Mouse (Mus musculus): Measurements from ENCODE around the gene Pglyrp1. TPM values are rescaled to one million over a fixed set of nuclear protein-coding genes. Genes with fewer than 3 reads are reported as not detected.

Pglyrp1 gene
- polyA plus RNA-seq, 1 experiment: 693 TPM

- peak; percentile 64 for DNase-seq (ENCODE audit: low read depth, low spot score)
- 15% methylated on average over 9 of the region's 9 CpGs for WGBS
These were observed 13.0 kb downstream of the Pglyrp1 start for GRCm38 (mm10) chr7:18883991-18884744.

DNA sequence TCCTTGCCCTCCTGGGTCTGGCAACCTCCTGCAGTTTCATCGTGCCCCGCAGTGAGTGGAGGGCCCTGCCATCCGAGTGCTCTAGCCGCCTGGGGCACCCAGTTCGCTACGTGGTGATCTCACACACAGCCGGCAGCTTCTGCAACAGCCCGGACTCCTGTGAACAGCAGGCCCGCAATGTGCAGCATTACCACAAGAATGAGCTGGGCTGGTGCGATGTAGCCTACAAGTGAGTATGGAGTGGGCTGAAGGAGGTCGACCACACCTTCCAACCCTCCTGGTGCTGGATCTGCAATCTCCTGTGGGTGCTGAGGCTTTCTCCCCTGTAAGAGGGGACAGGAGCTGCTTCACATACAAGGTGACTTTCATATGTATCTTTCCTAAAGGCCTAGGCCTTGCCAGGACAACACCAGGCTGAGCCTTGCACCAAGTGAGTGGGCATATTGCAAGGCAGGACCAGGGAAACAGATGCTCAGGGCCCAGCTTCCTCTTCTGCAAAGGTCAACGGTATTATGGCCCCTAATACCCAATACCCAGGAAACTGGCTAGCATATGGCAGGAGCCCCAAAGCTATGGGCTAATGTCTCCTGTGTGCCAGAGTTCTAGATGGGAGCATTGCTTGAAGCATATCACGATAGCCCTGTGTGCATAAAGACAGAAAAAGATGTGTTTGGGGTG lies 13.8 kb downstream of the Pglyrp1 start:
- no peak for DNase-seq (ENCODE audit: low read depth, low spot score)
- WGBS: 18% methylated on average over 13 of the region's 13 CpGs

GRCm38 (mm10) chr7:18886963-18887362 lies 15.8 kb downstream of the Pglyrp1 start:
- no peak for DNase-seq (ENCODE audit: low read depth, low spot score)
- 100% methylated on average over 1 of the region's 1 CpGs for WGBS

DNA sequence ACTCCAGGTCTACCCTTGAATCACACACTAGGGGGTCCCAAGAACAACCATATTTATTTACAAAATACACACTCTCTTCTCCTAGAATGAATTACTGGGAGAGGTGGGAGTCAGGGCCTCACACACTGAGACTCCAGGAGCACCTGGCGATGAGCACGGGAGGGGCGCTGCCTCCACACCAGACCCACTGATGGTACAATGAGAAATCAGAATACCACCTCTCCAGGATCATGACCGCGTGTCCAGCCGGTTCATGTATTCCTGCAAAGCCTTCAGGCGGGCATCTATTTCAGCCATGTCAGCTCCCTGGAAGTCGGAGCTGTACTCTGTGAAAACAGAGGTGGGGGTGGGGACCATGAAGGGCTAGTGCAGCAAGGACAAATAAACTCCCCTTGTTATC lies 19.7 kb downstream of the Pglyrp1 start:
- 95% methylated on average over 8 of the region's 8 CpGs for WGBS
- DNase-seq (ENCODE audit: low read depth, low spot score): no peak

DNA sequence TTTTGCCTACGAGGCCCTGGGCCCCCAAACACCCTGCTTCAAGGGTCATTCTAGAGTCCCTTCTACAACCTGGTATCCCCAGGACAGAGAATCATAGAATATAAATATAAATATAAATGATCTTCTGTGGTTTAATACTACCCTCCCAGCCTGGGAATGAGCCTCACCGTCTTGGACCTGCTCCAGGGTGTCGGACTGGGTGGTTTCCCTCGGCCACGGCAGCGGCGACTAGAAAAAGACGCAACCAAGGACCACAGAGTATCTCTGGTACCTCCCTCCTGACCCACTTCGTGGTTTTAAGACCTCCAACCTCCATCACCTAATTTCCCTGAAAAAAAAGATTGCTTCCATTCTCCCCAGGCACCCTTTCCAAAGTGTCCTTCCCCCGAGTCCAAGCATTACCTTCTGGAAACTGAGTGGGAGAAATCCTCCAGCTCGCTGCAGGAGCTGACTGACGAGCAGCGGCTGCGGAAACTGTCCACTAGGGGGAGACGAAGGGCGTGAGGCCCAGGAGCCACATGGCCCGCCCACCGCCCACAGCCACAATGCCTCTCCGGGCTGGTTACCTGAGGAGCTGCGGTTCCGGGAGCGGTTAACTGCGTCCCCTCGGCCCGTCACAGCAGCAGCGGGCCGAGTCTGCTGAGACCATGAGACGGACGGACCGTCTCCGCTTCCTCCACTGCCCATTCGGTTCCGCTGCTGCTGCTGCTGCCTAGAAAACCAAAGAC lies 20.9 kb downstream of the Pglyrp1 start:
- WGBS: 21% methylated on average over 33 of the region's 33 CpGs
- DNase-seq (ENCODE audit: low read depth, low spot score): no peak

GRCm38 (mm10) chr7:18893009-18893408 lies 21.9 kb downstream of the Pglyrp1 start:
- 67% methylated on average over 27 of the region's 27 CpGs for WGBS
- DNase-seq (ENCODE audit: low read depth, low spot score): no peak

DNA sequence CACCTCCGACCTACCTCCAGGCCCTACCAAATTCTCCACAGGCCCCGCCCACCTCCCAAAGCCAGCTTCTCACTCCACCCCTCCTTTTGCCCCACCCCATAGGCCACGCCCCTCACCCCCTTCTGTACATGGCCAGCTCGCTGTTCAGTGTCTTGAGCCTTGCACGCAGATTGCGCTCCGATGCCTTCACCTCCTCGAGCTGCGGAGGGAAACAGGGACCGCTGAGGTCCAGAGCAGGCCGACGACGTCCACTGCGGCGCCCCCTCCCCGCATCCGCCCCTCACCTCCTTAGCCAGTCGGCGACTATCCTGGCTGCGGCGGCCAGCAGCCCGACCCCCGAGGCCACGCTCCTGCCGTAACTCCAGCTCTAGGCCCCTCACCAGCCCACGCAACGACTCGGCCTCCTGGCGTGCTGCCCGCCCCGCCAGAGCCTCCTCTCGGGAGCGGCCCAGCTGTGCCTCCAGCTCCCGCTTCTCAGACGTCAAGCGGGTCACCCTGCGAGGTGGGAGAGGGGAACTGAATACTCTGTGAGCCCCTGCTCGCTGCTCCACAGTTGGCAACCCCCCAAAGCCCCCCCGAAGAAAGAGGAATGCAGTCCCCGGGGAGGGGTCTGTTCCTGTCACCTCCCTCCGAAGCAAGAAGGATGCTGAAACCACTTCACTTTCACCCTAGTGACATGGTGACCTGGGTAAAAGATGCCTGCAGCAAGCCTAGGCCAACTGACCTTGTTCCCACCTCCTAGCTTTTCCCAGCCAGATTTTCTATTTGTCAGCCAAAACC lies 22.7 kb downstream of the Pglyrp1 start:
- no peak for DNase-seq (ENCODE audit: low read depth, low spot score)

DNA sequence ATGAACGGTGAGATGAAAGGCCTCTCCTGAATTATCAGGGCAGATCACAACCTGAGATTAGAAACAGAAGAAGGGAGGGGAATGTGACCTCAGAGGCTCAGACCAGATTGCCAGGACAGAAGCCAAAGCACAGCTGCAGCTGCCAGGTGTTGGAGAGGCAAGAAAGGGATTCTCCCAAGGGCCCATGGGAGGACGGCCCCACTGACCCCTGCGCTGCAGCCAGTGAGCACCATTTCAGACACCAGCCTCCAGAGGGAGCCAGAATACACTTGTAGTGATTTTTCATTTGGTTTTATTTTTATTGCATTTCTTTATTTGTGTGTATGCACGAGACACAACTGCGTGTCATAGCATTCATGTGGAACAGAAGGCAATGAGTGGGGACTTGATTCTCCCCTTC lies 25.4 kb downstream of the Pglyrp1 start:
- no peak for DNase-seq (ENCODE audit: low read depth, low spot score)
- WGBS: 14% methylated on average over 5 of the region's 5 CpGs

More for the DNA sequence above, 22.7 kb downstream of the Pglyrp1 start:
- 17% methylated on average over 41 of the region's 41 CpGs for WGBS

DNA sequence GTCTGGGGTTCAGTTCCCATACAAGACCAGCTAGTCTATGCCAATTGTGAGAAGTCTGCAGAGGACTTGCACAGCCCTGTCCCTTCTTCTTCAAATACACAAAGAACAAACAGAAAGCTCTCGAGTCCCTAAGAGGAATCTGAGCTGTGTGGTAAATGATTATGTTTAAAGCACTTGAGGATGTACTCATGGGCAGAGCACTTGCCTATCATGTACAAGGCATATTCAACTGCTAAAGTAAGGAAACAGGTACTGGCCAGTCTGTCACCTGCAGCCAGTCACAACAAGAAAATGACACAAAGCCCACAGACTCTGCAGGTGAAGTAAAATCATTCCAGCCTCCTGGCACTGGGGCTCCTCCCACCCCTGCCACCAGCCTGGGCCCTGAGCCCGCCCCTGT lies 29.4 kb downstream of the Pglyrp1 start:
- no peak for DNase-seq (ENCODE audit: low read depth, low spot score)
- WGBS: 81% methylated on average over 2 of the region's 2 CpGs

GRCm38 (mm10) chr7:18902486-18902885 lies 31.4 kb downstream of the Pglyrp1 start:
- no peak for DNase-seq (ENCODE audit: low read depth, low spot score)

DNA sequence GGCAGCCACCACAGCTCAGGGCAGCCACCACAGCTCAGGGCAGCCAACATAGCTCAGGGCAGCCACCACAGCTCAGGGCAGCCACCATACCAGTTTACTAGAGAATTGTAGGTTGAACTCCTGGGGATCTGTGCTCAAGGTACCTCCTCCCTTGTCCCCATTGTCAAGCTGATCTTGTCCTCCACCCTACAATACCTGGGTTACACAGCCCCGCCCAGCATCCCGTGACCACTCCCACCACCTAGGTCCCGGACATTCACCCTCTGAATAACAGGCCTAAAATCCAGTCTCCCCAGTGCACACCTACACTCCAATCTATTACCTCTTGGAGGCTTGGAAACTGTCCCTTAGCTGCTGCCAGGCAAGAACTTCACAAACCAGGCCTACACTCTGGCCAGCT lies 33.8 kb downstream of the Pglyrp1 start:
- WGBS: 53% methylated on average over 3 of the region's 3 CpGs
- no peak for DNase-seq (ENCODE audit: low read depth, low spot score)

More at GRCm38 (mm10) chr7:18902486-18902885, 31.4 kb downstream of the Pglyrp1 start:
- WGBS: 63% methylated on average over 3 of the region's 3 CpGs

- under 1% methylated on average over 17 of the region's 17 CpGs for WGBS
- DNase-seq (ENCODE audit: low read depth, low spot score): no peak
These were observed 38.7 kb downstream of the Pglyrp1 start for GRCm38 (mm10) chr7:18909797-18910196.

DNA sequence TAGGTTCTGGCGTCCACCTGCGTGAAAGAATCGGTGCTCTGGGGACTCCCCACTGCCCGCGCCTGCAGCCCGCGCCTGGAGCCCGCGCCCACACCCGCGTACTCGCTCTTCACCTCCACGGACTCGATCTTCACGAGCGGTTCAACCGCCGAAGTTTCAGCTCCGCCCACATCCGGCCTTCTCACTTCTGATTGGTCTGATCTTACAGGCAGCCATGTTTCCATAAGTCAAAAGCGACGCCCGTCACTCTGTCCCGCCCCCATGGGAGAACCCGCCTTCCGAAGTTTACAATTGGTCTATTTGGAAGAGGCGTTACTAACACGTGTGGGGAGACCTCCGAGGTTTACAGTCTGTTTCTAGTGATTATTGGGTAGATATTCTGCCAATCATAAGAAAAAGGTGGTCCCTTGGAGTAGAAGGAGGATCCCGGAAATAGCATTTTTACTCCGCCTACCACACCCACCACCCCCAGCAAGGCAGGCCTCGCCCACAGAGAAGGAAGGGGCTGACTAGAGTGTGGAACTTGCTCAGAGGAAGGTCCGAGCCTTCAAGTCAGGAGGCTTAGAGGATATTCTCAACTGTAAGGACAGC lies 39.2 kb downstream of the Pglyrp1 start, which contains the start of gene Ccdc61:
Gene Ccdc61, minus strand, starts transcription at position 175 of the 591 bp plus-strand sequence.
- DNase-seq (ENCODE audit: low read depth, low spot score): peak; percentile 98
- WGBS: under 1% methylated on average over 33 of the region's 33 CpGs

DNA sequence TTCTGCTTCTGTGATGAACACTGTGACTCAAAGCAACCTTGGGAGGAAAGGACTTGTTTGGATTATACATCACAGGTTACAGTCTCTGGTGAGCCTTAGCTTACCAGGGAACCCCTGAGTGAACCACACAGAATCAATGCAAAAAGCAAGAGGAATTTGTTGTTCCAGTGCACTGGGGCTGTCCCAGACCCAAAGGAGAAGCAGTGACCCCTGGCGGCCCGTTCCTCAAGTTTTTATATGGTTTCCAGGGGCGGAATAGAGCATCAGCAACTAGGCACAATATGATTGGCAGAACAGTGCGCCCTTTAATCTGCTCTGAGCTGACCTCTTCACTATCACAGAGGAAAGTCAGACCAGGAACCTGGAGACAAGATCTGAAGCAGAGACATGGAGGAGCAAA lies 45.1 kb downstream of the Pglyrp1 start:
- 65% methylated on average over 4 of the region's 4 CpGs for WGBS
- no peak for DNase-seq (ENCODE audit: low read depth, low spot score)

DNA sequence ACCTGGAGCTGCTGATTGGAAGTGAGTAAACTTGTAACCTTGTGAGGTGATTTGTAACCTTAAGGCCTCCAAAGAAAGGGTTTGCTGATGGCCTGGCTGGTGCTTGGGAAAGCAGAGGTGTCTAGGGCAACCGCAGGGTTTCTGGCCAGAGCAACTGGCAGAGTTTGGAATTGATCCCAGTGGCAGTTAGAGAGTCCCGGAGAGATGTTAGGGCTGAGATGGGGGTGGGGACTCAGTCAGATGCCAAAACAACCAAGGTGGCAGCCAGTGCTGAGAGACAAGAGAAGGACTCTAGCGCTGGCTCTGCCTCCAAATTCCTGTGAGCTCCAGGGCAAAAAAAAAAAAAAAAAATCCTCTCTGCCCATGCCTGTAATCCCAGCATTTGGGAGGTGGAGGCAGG lies 46.8 kb downstream of the Pglyrp1 start:
- no peak for DNase-seq (ENCODE audit: low read depth, low spot score)
- WGBS: 42% methylated on average over 3 of the region's 3 CpGs

DNA sequence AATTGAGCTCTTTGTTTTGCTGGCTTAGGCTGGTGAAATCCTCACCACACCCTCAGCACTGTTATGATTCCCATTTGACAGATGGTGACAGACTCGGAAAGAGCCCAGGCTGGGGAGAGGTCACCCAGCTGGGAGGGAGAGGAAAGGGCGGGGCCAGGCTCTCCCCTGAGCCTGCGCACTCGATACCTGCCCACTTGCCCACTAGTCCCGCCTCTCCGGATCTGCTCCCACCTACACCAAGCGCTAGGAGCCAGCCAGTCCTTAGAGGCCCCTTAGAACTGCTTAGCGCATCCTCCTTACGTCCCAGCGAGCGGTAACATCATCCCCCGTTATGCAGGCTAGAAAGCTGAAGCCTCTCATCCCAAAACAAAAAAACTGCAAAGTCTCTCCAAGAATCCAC lies 49.9 kb downstream of the Pglyrp1 start:
- DNase-seq (ENCODE audit: low read depth, low spot score): no peak
- 4% methylated on average over 12 of the region's 12 CpGs for WGBS

DNA sequence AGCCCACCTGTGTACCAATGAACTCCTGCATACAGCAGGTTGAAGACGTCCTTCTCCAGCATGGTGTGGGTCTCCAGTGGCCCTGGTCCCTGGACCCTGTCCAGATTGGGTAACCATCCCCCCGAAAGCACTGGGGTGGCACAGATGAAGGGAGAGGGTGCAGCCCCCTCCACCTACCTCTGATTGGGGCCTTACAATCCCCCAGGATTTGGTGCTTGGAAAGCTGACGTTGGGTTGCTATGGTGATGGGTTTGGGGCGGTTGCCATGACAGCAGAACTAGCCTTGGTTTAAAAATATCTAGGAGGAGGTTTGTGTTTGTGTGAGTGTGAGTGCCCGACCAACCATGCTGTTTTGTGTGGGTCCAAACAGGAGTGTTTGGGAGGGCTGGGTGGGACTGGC lies 51.7 kb downstream of the Pglyrp1 start:
- no peak for DNase-seq (ENCODE audit: low read depth, low spot score)
- 42% methylated on average over 5 of the region's 5 CpGs for WGBS

GRCm38 (mm10) chr7:18923267-18923666 lies 52.1 kb downstream of the Pglyrp1 start:
- WGBS: 72% methylated on average over 11 of the region's 11 CpGs

DNA sequence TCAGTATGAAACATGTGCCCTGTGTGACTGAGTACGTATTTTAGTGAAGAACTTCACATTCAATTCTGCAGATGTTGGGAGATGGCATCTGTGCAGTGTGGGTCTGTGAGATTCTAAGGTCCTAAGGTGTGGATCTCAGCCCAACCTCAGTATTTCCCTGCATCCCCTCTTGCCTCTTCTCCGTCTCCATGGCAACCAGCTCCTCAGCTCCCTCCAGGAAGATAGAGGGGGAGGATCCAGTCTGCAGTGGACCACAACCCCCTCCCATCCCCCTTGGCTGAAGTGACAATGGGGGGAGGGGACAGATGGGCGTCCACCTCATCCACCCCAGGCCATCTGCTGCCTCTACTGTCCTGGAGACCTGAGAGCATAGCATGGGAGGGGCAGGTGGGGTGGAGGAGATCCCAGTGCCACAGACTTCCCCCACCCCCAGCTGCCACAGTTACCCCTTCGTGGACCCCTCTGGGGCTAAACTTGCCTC lies 52.6 kb downstream of the Pglyrp1 start:
- DNase-seq (ENCODE audit: low read depth, low spot score): no peak
- WGBS: 33% methylated on average over 4 of the region's 4 CpGs

More at GRCm38 (mm10) chr7:18923267-18923666, 52.1 kb downstream of the Pglyrp1 start:
- DNase-seq (ENCODE audit: low read depth, low spot score): no peak

Measured in large intestine, adult 2 months (tissue).